Mouse (Mus musculus): ENCODE results near the gene Gbf1.

- TF ChIP-seq POLR2A (IDR thresholded peaks at IDR 0.05; ENCODE audit: low read depth, low read length) (no peak), CTCF (conservative IDR thresholded peaks at IDR 0.05; ENCODE audit: insufficient read depth, insufficient read length, low read depth, low read length) (no peak)
Measured at GRCm38 (mm10) chr19:46126301-46126700, 26.0 kb upstream of the Gbf1 start.

All from kidney, adult 2 months (tissue).